Comparison of ENCODE assay signal across 17 mouse cellular contexts in genomic region chr8:11316118-11316517, GRCm38 (mm10). TPM values are rescaled to one million over a fixed set of nuclear protein-coding genes. Genes with fewer than 3 reads are reported as not detected.
A peak's percentile ranks its signal among the peaks of the same experiment; 100 is the strongest.
DNase-seq lines count a peak whose midpoint lies in the region; ATAC-seq and TF ChIP-seq lines count a peak whose summit lies in the region.
"Had no signal": no experiment of that assay in that cellular context is flagged by ENCODE, and none has a peak within 500 bp of the region (broad histone marks: within the 10 kb centered on the region; RNA-seq: fewer than 3 reads in every experiment).

No protein-coding gene starts in this region.

- no peak for ATAC-seq in hindbrain, embryonic 15.5 days (ENCODE audit: low FRiP score, low read depth)
- ATAC-seq in hindbrain, embryonic 12.5 days (ENCODE audit: low FRiP score): no peak
- ATAC-seq in megakaryocyte, adult 5-6 weeks (ENCODE audit: poor library complexity, severe bottlenecking): no peak
- ATAC-seq: liver, embryonic 12.5 days; midbrain, embryonic 16.5 days had no signal

- 0 out of 2 replicates have a peak overlapping the region, but pooled peaks have one; percentile 86 for H3K4me2 ChIP-seq in hindbrain, embryonic 15.5 days
- no peak overlapping the region for H3K4me2 ChIP-seq in hindbrain, embryonic 12.5 days (replicated peaks)
- H3K4me2 ChIP-seq: hindbrain, embryonic 14.5 days; liver, embryonic 12.5 days had no signal

- intact Hi-C loops in gastrocnemius, adult 2 months (cut with DNase I): no loop called here
- intact Hi-C loops in gastrocnemius, postnatal 36 days (cut with DNase I): no loop called here

- DNase-seq in gastrocnemius, adult 2 months: no peak
- DNase-seq in gastrocnemius, postnatal 36 days: no peak
- peak; percentile 45 for DNase-seq in lung, postnatal 10 days
- DNase-seq in T-cell, adult 2 months (ENCODE audit: low spot score): no peak
- DNase-seq: cerebellum, postnatal 14 days; gastrocnemius, postnatal 14 days; kidney, adult 18-20 months; left cerebral cortex, postnatal 4 days; spleen, adult 18-20 months had no signal

- peaks cover 26% of the 10 kb centered on the region for H3K4me1 ChIP-seq in hindbrain, embryonic 15.5 days (replicated peaks)
- peaks cover 26% of the 10 kb centered on the region for H3K4me1 ChIP-seq in hindbrain, embryonic 12.5 days
- H3K4me1 ChIP-seq in brown adipose tissue, adult 24 weeks (ENCODE audit: control insufficient read depth, insufficient read depth, insufficient read length, low read length): peaks cover 36% of the 10 kb centered on the region

- peak overlapping the region; percentile 94 for H3K27ac ChIP-seq in gastrocnemius, adult 2 months
- no peak overlapping the region for H3K27ac ChIP-seq in hindbrain, embryonic 15.5 days (replicated peaks)
- H3K27ac ChIP-seq in hindbrain, embryonic 12.5 days: no peak overlapping the region
- peak overlapping the region; percentile 97 for H3K27ac ChIP-seq in brown adipose tissue, adult 24 weeks (replicated peaks; ENCODE audit: low read depth, low read length)
- H3K27ac ChIP-seq: hindbrain, embryonic 14.5 days; liver, embryonic 12.5 days had no signal

- peak overlapping the region; percentile 82 for H3K4me3 ChIP-seq in gastrocnemius, adult 2 months
- no peak overlapping the region for H3K4me3 ChIP-seq in hindbrain, embryonic 15.5 days
- H3K4me3 ChIP-seq in hindbrain, embryonic 12.5 days: no peak overlapping the region
- peak overlapping the region; percentile 83 for H3K4me3 ChIP-seq in brown adipose tissue, adult 24 weeks (ENCODE audit: insufficient read depth, low read depth, low read length)
- H3K4me3 ChIP-seq: liver, embryonic 12.5 days had no signal

- H3K9ac ChIP-seq in hindbrain, embryonic 15.5 days: no peak overlapping the region
- H3K9ac ChIP-seq in hindbrain, embryonic 12.5 days: no peak overlapping the region
- H3K9ac ChIP-seq: hindbrain, embryonic 14.5 days; liver, embryonic 12.5 days had no signal

- TF ChIP-seq CTCF in gastrocnemius, adult 2 months (IDR thresholded peaks at IDR 0.05): no peak

- H3K9me3 ChIP-seq in hindbrain, embryonic 15.5 days: no peaks in the 10 kb centered on the region
- no peaks in the 10 kb centered on the region for H3K9me3 ChIP-seq in hindbrain, embryonic 12.5 days (replicated peaks)
- H3K9me3 ChIP-seq: liver, embryonic 12.5 days had no signal

- no peaks in the 10 kb centered on the region for H3K36me3 ChIP-seq in hindbrain, embryonic 15.5 days
- H3K36me3 ChIP-seq in hindbrain, embryonic 12.5 days: no peaks in the 10 kb centered on the region
- H3K36me3 ChIP-seq: liver, embryonic 12.5 days had no signal

- WGBS in hindbrain, embryonic 15.5 days: 77% methylated on average over 6 of the region's 6 CpGs
- 76% methylated on average over 6 of the region's 6 CpGs for WGBS in hindbrain, embryonic 12.5 days

- peaks cover 31% of the 10 kb centered on the region for H3K27me3 ChIP-seq in hindbrain, embryonic 15.5 days
- peaks cover 43% of the 10 kb centered on the region for H3K27me3 ChIP-seq in hindbrain, embryonic 12.5 days

RNA-seq across cellular contexts. Expression of gene Col4a1, which starts 3.5 kb away (rescaled TPM):
- total RNA-seq in gastrocnemius, adult 2 months (2021): 100 to 1,000 TPM in 1 of 2 experiments, 10 to 100 TPM in 1; 73.3 to 117 TPM
- total RNA-seq in gastrocnemius, postnatal 36 days (2021): 100 to 1,000 TPM; 146 to 216 TPM
- polyA plus RNA-seq in hindbrain, embryonic 15.5 days (2015; fragmentation: Nextera tagmentation; extraction: Ambion mirVana): 91.8 and 92.1 TPM in 2 replicates
- 157 TPM in 2 replicates for polyA plus RNA-seq in hindbrain, embryonic 12.5 days (2016; fragmentation: Nextera tagmentation; extraction: Ambion mirVana)
- polyA plus RNA-seq in brown adipose tissue, adult 24 weeks (2012; ENCODE audit: insufficient read depth, insufficient read length, missing spikeins): 142 and 186 TPM in 2 replicates
- total RNA-seq in megakaryocyte, adult 5-6 weeks (2015): 0.30 and 1.3 TPM in 2 replicates
- 0.04 and 1.1 TPM in 2 replicates for total RNA-seq in megakaryocyte, adult 5-6 weeks (2017)
- total RNA-seq: neutrophil, adult 5-6 weeks had no signal

RNA-seq across cellular contexts. Expression of gene Col4a2, which starts 3.5 kb away (rescaled TPM):
- 10 to 100 TPM; 51.3 to 69.5 TPM for total RNA-seq in gastrocnemius, adult 2 months (2021)
- 100 to 1,000 TPM in 1 of 2 experiments, 10 to 100 TPM in 1; 77.5 to 105 TPM for total RNA-seq in gastrocnemius, postnatal 36 days (2021)
- polyA plus RNA-seq in hindbrain, embryonic 15.5 days (2015; fragmentation: Nextera tagmentation; extraction: Ambion mirVana): 43.0 and 43.6 TPM in 2 replicates
- polyA plus RNA-seq in hindbrain, embryonic 12.5 days (2016; fragmentation: Nextera tagmentation; extraction: Ambion mirVana): 74.6 and 82.2 TPM in 2 replicates
- polyA plus RNA-seq in brown adipose tissue, adult 24 weeks (2012; ENCODE audit: insufficient read depth, insufficient read length, missing spikeins): 51.1 and 77.2 TPM in 2 replicates
- total RNA-seq in megakaryocyte, adult 5-6 weeks (2015): 0.02 and 0.07 TPM in 2 replicates
- total RNA-seq in megakaryocyte, adult 5-6 weeks (2017): 0.15 and 0.73 TPM in 2 replicates
- total RNA-seq: neutrophil, adult 5-6 weeks had no signal

Comparison
In these comparisons a context has a peak if more than half of its experiments do, and no peak if none do; other contexts are left out.
1. H3K27ac ChIP-seq: peak in gastrocnemius, adult 2 months (single experiment) and brown adipose tissue, adult 24 weeks (single experiment); none in hindbrain, embryonic 15.5 days (single experiment) and hindbrain, embryonic 12.5 days (single experiment).
2. H3K4me3 ChIP-seq: peak in gastrocnemius, adult 2 months (single experiment) and brown adipose tissue, adult 24 weeks (single experiment); none in hindbrain, embryonic 15.5 days (single experiment) and hindbrain, embryonic 12.5 days (single experiment).
3. RNA of gene Col4a1, which starts 3.5 kb away (total RNA-seq): 146 to 216 TPM in gastrocnemius, postnatal 36 days and 73.3 to 117 TPM in gastrocnemius, adult 2 months; 0.04 to 1.3 TPM in megakaryocyte, adult 5-6 weeks; every median in the first group is over 10 times any median in the second.
4. RNA of gene Col4a2, which starts 3.5 kb away (total RNA-seq): 77.5 to 105 TPM in gastrocnemius, postnatal 36 days and 51.3 to 69.5 TPM in gastrocnemius, adult 2 months; 0.02 to 0.73 TPM in megakaryocyte, adult 5-6 weeks; every median in the first group is over 10 times any median in the second.